In genomic region chr16:73647201-73647782, GRCm38 (mm10) we compare ENCODE assay signal across 8 mouse cellular contexts.
DNase-seq lines count a peak whose midpoint lies in the region; ATAC-seq and TF ChIP-seq lines count a peak whose summit lies in the region.

No protein-coding gene starts in this region.

- TF ChIP-seq CTCF in brain, embryonic 14.5 days (IDR thresholded peaks at IDR 0.05; ENCODE audit: borderline replicate concordance, extremely low read depth, insufficient read depth, insufficient read length), result no peak

- DNase-seq in brain, embryonic 14.5 days (ENCODE audit: low read depth), result peak; percentile 77
- DNase-seq in forebrain, embryonic 14.5 days (ENCODE audit: low spot score), result peak; percentile 73
- DNase-seq in kidney, postnatal 10 days, result peak; percentile 56
- DNase-seq in limb, embryonic 14.5 days (ENCODE audit: low spot score), result peak; percentile 75
- peak; percentile 48 for DNase-seq in neural tube, embryonic 11.5 days (ENCODE audit: low spot score)
- DNase-seq in urinary bladder, postnatal 25 days (ENCODE audit: low spot score), result peak; percentile 12
- DNase-seq in cerebellum, adult 8-10 months, result no peak

- TF ChIP-seq POLR2A in brain, embryonic 14.5 days (IDR thresholded peaks at IDR 0.05; ENCODE audit: borderline replicate concordance, extremely low read depth, insufficient read depth, insufficient read length, poor library complexity, severe bottlenecking), result no peak
- no peak for TF ChIP-seq POLR2A in limb, embryonic 14.5 days (IDR thresholded peaks at IDR 0.05; ENCODE audit: borderline replicate concordance, extremely low read depth, insufficient read depth, insufficient read length)

- peak overlapping the region; percentile 11; the same call in 1 of the 2 replicates for H3K27ac ChIP-seq in forebrain, embryonic 14.5 days (ENCODE audit: low read depth, low read length)
- H3K27ac ChIP-seq in heart, embryonic 16.5 days (ENCODE audit: low read length), result no peak overlapping the region
- no peak overlapping the region for H3K27ac ChIP-seq in limb, embryonic 14.5 days (replicated peaks; ENCODE audit: low read depth, low read length)
- no peak overlapping the region for H3K27ac ChIP-seq in neural tube, embryonic 11.5 days (ENCODE audit: low read depth, low read length)

- 61% methylated on average over 19 of the region's 19 CpGs for WGBS in forebrain, embryonic 14.5 days
- WGBS in heart, embryonic 16.5 days, result 40% methylated on average over 19 of the region's 19 CpGs
- 36% methylated on average over 19 of the region's 19 CpGs for WGBS in limb, embryonic 14.5 days
- WGBS in neural tube, embryonic 11.5 days, result 46% methylated on average over 19 of the region's 19 CpGs

- no peaks in the 10 kb centered on the region for H3K27me3 ChIP-seq in forebrain, embryonic 14.5 days (replicated peaks; ENCODE audit: control insufficient read depth, insufficient read depth, low read length)
- H3K27me3 ChIP-seq in heart, embryonic 16.5 days (ENCODE audit: control insufficient read depth, insufficient read depth, low read length), result no peaks in the 10 kb centered on the region
- no peaks in the 10 kb centered on the region for H3K27me3 ChIP-seq in limb, embryonic 14.5 days (ENCODE audit: control insufficient read depth, insufficient read depth, low read length)
- no peaks in the 10 kb centered on the region for H3K27me3 ChIP-seq in neural tube, embryonic 11.5 days (ENCODE audit: control insufficient read depth, insufficient read depth, low read length)

- H3K36me3 ChIP-seq in forebrain, embryonic 14.5 days (ENCODE audit: control insufficient read depth, insufficient read depth, low read length), result no peaks in the 10 kb centered on the region
- no peaks in the 10 kb centered on the region for H3K36me3 ChIP-seq in heart, embryonic 16.5 days (ENCODE audit: control insufficient read depth, insufficient read depth)
- no peaks in the 10 kb centered on the region for H3K36me3 ChIP-seq in limb, embryonic 14.5 days (ENCODE audit: control insufficient read depth, insufficient read depth, low read length)
- H3K36me3 ChIP-seq in neural tube, embryonic 11.5 days (ENCODE audit: control insufficient read depth, insufficient read depth, low read length), result no peaks in the 10 kb centered on the region

- H3K4me1 ChIP-seq in forebrain, embryonic 14.5 days (ENCODE audit: control insufficient read depth, insufficient read depth, low read length), result 0 out of 2 replicates have a peak, but pooled peaks cover 2% of the 10 kb centered on the region
- no peaks in the 10 kb centered on the region for H3K4me1 ChIP-seq in heart, embryonic 16.5 days (ENCODE audit: control insufficient read depth, insufficient read depth, low read length)
- H3K4me1 ChIP-seq in limb, embryonic 14.5 days (ENCODE audit: control insufficient read depth, insufficient read depth, low read length), result 0 out of 2 replicates have a peak, but pooled peaks cover 3% of the 10 kb centered on the region
- H3K4me1 ChIP-seq in neural tube, embryonic 11.5 days (ENCODE audit: control insufficient read depth, insufficient read depth, low read length), result peaks cover 4% of the 10 kb centered on the region; the same call in 1 of the 2 replicates

- peak; percentile 61 for ATAC-seq in forebrain, embryonic 14.5 days
- ATAC-seq in heart, embryonic 16.5 days (replicated peaks; ENCODE audit: extremely low read depth, insufficient read depth, low FRiP score), result 0 out of 2 replicates have a peak, but pooled peaks have one; percentile 14
- ATAC-seq in limb, embryonic 14.5 days (ENCODE audit: low FRiP score, low read depth), result peak; percentile 47
- 0 out of 2 replicates have a peak, but pooled peaks have one; percentile 53 for ATAC-seq in neural tube, embryonic 11.5 days (ENCODE audit: insufficient read depth, low FRiP score, low TSS enrichment)

- H3K4me3 ChIP-seq in forebrain, embryonic 14.5 days (ENCODE audit: low read depth, low read length), result no peak overlapping the region
- H3K4me3 ChIP-seq in heart, embryonic 16.5 days (ENCODE audit: low read length), result peak overlapping the region; percentile 23
- H3K4me3 ChIP-seq in limb, embryonic 14.5 days (replicated peaks; ENCODE audit: low read length), result peak overlapping the region; percentile 9; the same call in 1 of the 2 replicates
- no peak overlapping the region for H3K4me3 ChIP-seq in neural tube, embryonic 11.5 days (ENCODE audit: low read depth, low read length)

- H3K9me3 ChIP-seq in forebrain, embryonic 14.5 days (replicated peaks; ENCODE audit: control insufficient read depth, low read length), result no peaks in the 10 kb centered on the region
- no peaks in the 10 kb centered on the region for H3K9me3 ChIP-seq in heart, embryonic 16.5 days (replicated peaks; ENCODE audit: control insufficient read depth, low read length)
- H3K9me3 ChIP-seq in limb, embryonic 14.5 days (ENCODE audit: control insufficient read depth, low read length), result no peaks in the 10 kb centered on the region
- H3K9me3 ChIP-seq in neural tube, embryonic 11.5 days (ENCODE audit: control insufficient read depth, low read length), result no peaks in the 10 kb centered on the region

- no peak overlapping the region for H3K9ac ChIP-seq in forebrain, embryonic 14.5 days (ENCODE audit: low read length)
- H3K9ac ChIP-seq in heart, embryonic 16.5 days (ENCODE audit: low read length), result no peak overlapping the region
- no peak overlapping the region for H3K9ac ChIP-seq in limb, embryonic 14.5 days (ENCODE audit: low read depth, low read length, severe bottlenecking)
- no peak overlapping the region for H3K9ac ChIP-seq in neural tube, embryonic 11.5 days (ENCODE audit: low read length)

- peak overlapping the region; percentile 18; the same call in 1 of the 2 replicates for H3K4me2 ChIP-seq in forebrain, embryonic 14.5 days (ENCODE audit: low read length)
- H3K4me2 ChIP-seq in heart, embryonic 16.5 days (ENCODE audit: low read depth, low read length), result peak overlapping the region; percentile 54
- H3K4me2 ChIP-seq in limb, embryonic 14.5 days (replicated peaks; ENCODE audit: low read depth, low read length, severe bottlenecking), result peak overlapping the region; percentile 43
- H3K4me2 ChIP-seq in neural tube, embryonic 11.5 days (ENCODE audit: low read depth), result no peak overlapping the region

Comparison
In these comparisons a context has a peak if more than half of its experiments do, and no peak if none do; other contexts are left out.
1. H3K4me3 ChIP-seq: peak in heart, embryonic 16.5 days (single experiment) and limb, embryonic 14.5 days (single experiment); none in forebrain, embryonic 14.5 days (single experiment) and neural tube, embryonic 11.5 days (single experiment).
2. Peak in every context shown above with its lines, with median percentiles within 50 percentile points of each other: ATAC-seq.